Mouse (Mus musculus): ENCODE data around the gene Mbd3l2.
"Not testable (repeated sequence)": the region's sequence is repeated elsewhere in the genome, so short reads cannot be mapped to it uniquely, and the experiment has no call there.

DNA sequence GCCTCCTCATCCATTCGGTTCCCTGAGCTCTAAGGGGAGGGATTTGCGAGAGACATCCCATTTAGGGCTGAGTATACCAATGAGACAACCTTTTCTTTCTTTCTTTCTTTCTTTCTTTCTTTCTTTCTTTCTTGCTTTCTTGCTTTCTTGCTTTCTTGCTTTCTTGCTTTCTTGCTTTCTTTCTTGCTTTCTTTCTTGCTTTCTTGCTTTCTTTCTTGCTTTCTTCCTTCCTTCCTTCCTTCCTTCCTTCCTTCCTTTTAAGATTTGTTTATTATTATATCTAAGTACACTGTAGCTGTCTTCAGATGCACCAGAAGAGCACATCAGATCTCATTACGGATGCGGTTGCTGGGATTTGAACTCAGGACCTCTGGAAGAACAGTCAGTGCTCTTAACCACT, 18.1 kb upstream of the Mbd3l2 start:
- TF ChIP-seq MAZ (IDR thresholded peaks at IDR 0.05; ENCODE audit: low read depth, low read length); BHLHE40 (IDR thresholded peaks at IDR 0.05; ENCODE audit: low read depth, low read length); MEF2A (IDR thresholded peaks at IDR 0.05; ENCODE audit: borderline replicate concordance, low read depth, low read length); ETS1 (conservative IDR thresholded peaks at IDR 0.05; ENCODE audit: low read depth, low read length); E2F4 (IDR thresholded peaks at IDR 0.05; ENCODE audit: insufficient replicate concordance, low read depth, low read length); USF2 (conservative IDR thresholded peaks at IDR 0.05; ENCODE audit: low read depth, low read length); PAX5 (IDR thresholded peaks at IDR 0.05; ENCODE audit: low read length): not testable (repeated sequence)

All from CH12.LX (cell line).